Mouse (Mus musculus): ENCODE data around the gene Mkrn1. TPM values are rescaled to one million over a fixed set of nuclear protein-coding genes. Genes with fewer than 3 reads are reported as not detected.
"Not testable (repeated sequence)": the region's sequence is repeated elsewhere in the genome, so short reads cannot be mapped to it uniquely, and the experiment has no call there.

Mkrn1 gene
- total RNA-seq, 1 experiment from 2014 or later = 94.2 TPM

DNA sequence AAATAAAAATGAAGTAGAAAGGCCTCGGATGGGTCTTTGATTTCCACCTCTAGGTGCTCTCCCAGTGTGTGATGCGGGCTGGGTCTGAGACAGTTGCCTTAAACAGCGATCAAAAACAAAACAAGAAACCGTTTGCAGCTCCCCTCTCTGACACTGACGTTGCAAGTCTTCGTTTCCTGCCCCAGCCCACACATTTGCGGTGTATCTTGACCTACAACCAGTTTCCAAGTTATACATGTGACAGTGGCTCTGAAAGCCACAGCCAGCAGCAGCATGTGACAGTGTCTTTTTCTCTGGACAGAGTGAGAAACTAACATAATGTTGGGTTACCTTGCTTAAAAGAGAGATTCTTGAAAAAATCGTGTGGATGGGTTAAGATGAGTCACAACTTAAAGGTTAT, 40.5 kb downstream of the Mkrn1 start:
- DNase-seq = peak; percentile 9

DNA sequence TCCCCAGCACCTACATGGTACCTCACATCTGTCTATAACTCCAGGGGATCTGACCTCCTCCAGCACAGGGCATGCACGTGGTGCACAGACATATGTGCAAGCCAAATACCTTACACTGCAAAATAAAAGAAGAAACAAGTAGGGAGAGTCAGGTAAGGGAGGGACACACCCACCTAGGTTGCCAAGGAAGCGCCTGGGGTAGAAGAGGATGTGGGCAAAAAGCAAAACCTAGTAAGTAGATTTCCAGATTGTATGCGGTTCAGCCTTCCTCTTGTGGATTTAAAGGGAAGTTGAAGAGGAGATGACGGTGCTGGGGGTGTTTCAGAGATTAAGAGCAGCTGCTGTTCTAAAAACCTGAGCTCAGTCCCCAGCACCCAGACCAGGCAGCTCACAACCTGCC, 41.0 kb downstream of the Mkrn1 start:
- peak; percentile 12 for DNase-seq

DNA sequence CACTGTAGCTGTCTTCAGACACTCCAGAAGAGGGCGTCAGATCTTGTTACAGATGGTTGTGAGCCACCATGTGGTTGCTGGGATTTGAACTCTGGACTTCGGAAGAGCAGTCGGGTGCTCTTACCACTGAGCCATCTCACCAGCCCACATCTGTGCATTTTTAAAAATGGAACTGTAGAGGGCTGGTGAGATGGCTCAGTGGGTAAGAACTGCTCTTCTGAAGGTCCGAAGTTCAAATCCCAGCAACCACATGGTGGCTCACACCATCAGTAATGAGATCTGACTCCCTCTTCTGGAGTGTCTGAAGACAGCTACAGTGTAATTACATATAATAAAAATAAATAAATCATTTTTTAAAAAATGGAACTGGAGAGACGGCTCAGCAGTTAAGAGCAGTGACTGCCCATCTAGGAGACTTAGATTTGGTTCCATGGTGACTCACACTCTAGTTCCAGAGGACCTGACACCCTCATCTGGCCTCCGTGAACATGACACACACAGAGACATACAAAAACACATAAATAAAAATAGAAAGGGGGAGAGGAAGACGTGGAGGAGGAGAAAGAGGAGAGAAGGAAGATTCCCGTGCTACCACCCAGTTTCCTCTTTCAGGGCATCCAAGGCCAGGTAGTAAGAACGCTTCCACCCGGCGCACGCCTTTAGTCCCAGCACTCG, 42.0 kb downstream of the Mkrn1 start:
- not testable (repeated sequence) for DNase-seq

DNA sequence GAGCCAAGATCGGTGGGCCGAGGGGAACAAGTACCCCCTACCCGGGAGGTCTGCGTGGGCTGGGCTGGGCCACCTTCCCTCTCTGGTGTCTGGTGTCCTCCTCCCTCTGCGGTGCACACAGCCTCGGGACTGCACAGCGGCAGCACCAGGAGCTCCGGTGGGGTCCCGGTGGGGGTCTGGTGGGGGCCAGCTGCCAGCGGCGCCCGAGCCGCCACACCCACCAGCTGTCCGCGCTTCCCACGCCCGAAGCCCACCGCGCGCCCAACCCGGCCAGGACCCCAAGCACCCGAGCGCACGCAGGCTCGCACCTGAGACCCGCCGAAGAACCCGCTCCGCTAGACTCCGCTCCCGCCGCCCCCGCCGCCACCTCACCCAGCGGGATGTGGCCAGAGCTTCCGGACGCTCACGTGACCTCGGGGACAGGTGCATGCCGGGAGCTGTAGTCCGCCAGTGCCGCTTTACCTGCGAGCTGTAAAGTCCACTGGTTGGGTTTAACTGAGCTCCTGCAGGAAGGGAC, 42.9 kb downstream of the Mkrn1 start, which contains the start of gene Slc37a3:
TSS of gene Slc37a3 (minus strand) at position 365 of the 517 bp plus-strand sequence.
- peak; percentile 93 for DNase-seq

DNA sequence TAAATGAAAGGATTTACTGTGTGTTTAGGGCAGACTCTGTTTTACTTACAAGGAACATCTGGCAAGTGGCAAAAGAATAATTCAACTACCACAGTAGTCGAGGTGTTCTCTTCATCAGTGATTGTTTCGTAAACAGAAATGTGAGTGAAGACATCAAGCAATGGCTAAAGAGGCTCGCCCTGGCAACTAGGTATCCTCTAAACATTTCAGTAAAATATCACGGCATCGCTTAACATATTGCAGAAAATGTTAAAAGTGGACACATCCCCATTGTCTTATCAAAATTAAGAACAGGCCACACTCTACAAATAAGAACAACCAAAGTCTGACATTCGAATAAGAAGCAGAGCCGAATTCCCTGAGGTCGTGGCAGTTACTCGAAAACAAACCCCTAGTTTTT, 43.5 kb downstream of the Mkrn1 start:
- no peak for DNase-seq

DNA sequence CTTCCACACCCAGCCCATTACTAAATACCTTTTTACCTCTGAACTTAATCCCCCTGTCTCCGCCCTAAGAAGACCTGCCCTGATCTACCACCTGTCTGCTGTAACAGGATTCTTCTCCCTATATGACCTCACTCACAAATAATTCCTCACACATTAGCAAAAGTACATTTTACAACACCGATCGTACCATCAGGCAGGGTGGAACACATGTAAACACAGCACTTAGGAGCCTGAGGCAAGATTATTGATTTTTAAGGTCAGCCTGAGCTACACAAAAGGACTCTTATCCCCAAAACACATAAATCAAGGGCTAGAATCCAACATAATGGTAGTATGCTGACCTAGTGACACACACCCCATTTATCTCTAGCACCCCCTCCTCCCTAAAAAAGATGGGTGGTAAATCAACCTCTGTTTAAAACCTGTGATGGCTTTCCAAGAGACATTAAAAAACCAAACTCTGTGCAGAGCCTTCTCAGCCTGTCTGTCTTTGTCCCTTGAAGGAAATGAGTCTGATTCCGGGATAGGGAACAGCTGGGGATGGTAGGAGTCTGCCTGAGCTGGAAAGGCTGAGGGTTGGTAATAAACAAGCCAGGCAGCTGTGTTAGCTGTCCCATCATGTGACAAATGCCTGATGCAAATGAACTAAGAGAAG, 46.8 kb downstream of the Mkrn1 start:
- DNase-seq = no peak

DNA sequence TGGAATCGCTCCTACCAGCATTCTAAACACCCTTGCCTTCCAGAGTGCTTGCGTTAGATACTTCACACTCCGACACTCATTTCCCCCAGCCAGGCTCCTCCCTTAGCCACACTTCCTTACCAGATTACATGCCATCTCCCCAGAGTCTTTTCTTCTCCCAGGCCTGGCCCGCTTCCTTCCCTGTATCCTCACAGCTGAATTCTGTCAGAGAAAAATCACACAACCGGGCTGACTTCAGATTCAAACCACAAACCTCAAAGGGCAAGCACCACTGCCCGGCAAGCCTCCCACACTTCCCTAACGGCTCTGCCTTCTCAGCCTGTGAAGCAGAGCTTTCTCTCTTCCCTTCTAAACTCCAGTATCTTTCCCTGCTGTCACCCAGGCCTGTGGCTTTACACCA, 47.5 kb downstream of the Mkrn1 start:
- DNase-seq = peak; percentile 26

DNA sequence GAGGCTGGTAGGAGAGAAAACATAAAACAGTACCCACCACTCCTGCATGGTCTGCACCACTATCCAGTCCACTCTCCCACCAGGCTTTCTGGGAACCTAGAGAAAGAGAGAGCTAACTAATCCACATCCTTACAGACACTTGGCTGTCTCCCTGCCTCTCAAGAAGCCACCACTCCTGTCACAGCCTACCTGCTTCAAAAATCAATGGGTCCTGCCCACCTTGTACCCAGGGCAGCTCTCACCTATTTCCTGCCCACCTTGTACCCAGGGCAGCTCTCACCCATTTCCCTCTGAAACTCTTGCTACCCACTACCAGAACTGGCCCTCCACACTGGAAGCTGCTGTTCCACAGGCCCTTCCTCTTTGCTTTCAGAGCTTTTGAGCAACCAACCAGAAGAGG, 48.2 kb downstream of the Mkrn1 start:
- no peak for DNase-seq

DNA sequence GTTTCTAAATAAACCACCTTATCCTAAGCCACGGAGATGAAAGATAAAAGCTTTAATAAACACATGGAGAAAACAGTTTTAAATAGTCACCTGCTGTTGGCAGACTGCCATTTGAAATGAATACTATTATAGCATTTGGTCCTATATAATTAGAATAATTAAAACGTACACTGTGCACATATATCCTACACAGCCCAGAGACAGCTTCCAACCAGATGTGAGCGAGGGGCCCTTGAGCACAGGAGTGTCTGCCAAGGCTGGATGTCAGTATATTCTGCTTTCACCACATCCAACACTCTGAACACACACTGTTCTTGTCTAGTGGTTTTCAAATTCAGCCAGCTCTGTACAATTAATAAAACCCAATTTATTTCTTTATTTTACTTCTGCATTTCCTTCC, 50.6 kb downstream of the Mkrn1 start:
- DNase-seq = no peak

DNA sequence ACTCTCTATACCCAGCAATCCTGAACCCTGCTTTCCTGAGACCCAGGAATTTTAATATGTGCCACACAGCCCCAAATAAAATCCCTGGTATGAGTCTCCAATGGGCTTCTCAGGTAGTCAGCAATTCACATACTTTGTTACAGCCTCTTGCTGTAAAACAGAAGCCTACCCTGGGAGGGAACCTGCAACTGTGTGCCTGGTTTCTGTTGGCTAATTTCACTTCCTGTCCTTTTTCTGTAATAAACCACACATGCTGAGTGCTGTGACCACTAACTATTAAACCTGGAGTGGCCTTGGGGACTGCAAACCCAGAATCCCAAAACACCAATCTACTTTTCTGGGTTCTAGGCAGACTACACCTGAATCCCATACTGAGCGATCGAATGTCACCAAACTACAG, 57.6 kb downstream of the Mkrn1 start:
- no peak for DNase-seq

DNA sequence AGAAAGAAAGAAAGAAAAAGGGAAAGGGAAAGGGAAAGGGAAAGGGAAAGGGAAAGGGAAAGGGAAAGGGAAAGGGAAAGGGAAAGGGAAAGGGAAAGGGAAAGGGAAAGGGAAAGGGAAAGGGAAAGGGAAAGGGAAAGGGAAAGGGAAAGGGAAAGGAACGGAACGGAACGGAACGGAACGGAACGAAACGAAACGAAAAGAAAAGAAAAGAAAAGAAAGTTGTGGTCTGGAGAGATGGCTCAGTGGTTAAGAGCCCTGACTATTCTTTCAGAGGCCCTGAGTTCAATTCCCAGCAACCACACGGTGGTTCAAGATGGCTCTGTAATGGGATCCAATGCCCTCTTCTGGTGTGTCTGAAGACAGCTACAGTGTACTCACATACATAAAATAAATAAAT, 61.1 kb downstream of the Mkrn1 start:
- DNase-seq = not testable (repeated sequence)

DNA sequence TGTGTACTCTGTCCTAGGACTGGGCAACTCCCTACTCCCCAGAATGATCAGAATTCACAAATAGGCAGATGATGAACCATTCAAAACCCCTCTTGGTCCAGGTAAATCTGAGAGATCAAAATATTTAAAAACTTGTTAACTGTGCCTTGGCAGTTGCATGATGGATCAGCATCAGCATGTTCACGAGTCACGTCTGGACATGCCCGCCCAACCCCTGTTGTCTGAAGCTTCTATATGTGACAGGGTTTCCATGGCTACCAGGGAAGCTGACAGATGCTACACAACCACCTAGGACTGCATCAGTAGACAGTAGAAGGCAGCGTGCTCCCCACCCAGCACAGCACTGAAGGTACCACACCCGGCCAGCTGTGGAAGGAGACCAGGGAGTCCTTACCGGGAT, 71.3 kb downstream of the Mkrn1 start:
- no peak for DNase-seq

DNA sequence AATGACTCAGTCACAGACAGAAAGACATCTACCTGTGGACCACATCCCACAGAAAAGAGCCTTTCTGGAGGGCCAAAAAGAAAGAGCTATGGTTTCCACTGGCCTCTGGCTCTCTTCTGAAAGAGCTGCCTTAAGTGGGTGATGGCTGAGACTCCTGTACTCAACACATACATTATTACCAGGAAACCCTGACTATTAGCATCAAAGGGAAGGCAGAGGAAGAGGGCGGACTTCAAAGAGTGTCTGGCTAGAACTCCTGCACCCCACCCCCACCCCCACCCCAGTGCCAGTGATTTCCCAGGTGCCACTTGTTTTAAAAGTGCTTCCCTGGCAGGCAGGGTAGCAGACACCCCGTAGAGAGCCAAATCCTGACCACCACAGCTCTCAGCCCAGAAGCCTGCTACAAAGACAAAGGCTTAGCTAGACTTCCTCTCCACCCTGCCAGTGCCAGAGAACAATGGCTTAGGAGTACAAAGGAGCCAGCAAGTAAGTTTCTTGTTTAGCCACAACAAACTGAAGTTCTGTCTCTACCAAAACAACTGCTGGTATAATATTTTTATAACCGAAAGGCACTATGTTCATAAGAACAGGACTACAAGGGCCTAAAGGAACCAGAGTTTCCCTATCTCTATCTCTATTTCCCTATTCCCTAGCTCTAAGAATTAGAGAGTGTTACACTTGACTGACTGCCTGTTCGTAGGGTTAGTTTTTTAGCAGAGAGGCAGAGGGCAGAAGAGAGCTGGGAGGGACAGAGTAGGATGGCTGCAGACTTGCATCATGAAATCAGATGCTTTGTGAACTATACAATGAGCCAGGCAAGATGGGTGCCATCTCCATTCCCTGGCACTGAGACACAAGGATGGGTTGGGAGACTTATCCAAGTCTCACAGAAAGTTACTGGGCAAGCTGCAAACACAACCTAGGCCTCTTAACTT, 72.1 kb downstream of the Mkrn1 start:
- DNase-seq = no peak

Other genes with a start within 250 kb of the Mkrn1 start
- 17.0 and 19.5 TPM in 2 replicates for gene Kdm7a, start 213.7 kb downstream of the Mkrn1 start, total RNA-seq (2021)
- gene Slc37a3, start 42.8 kb downstream of the Mkrn1 start, total RNA-seq (2021) = 32.3 and 36.5 TPM in 2 replicates
- 0.48 and 1.4 TPM in 2 replicates for gene Rab19, start 39.3 kb downstream of the Mkrn1 start, total RNA-seq (2021)
- 11.7 and 14.4 TPM in 2 replicates for gene Dennd2a, start 137.4 kb upstream of the Mkrn1 start, total RNA-seq (2021)
- gene Adck2, start 153.4 kb upstream of the Mkrn1 start, total RNA-seq (2021) = 23.5 and 28.0 TPM in 2 replicates
- 1.5 and 1.8 TPM in 2 replicates for gene Gm42420, start 165.3 kb upstream of the Mkrn1 start, total RNA-seq (2021)
- gene Ndufb2, start 172.1 kb upstream of the Mkrn1 start, total RNA-seq (2021) = 288 and 312 TPM in 2 replicates